Mouse (Mus musculus) neural tube, embryonic 11.5 days (tissue): ENCODE data around the gene Lrrc56. TPM values are rescaled to one million over a fixed set of nuclear protein-coding genes. Genes with fewer than 3 reads are reported as not detected.

Experiments
- ATAC-seq: fragments of 200-750 bp; cut with Nextera tagmentation; 2 replicates; pipeline ENCODE4 v1.8.0; 2017; ENCODE audit warnings: moderate number of reproducible peaks, mild to moderate bottlenecking, moderate TSS enrichment, moderate library complexity; ENCODE audit not compliant: insufficient read depth, low FRiP score, low TSS enrichment
- DNase-seq: peaks from one replicate; pipeline ENCODE4 v3.0.0-alpha.2; 2015; ENCODE audit warnings: low spot score
- H3K27ac ChIP-seq: fragments of 300-500 bp; sonication (generic); 2 replicates; pipeline ENCODE4 v1.5.1; 2014; ENCODE audit warnings: low read depth, mild to moderate bottlenecking, low read length
- H3K27me3 ChIP-seq: fragments of 300-500 bp; sonication (generic); 2 replicates; pipeline ENCODE4 v1.6.1; 2014; ENCODE audit warnings: mild to moderate bottlenecking, low read length, mixed read lengths; ENCODE audit not compliant: control insufficient read depth, insufficient read depth
- H3K36me3 ChIP-seq: fragments of 300-500 bp; sonication (generic); 2 replicates; pipeline ENCODE4 v1.6.1; 2014; ENCODE audit warnings: mild to moderate bottlenecking, low read length, moderate library complexity, mixed read lengths; ENCODE audit not compliant: control insufficient read depth, insufficient read depth
- H3K4me1 ChIP-seq: fragments of 300-500 bp; sonication (generic); 2 replicates; pipeline ENCODE4 v1.6.1; 2014; ENCODE audit warnings: low read length, mixed read lengths; ENCODE audit not compliant: control insufficient read depth, insufficient read depth
- H3K4me2 ChIP-seq: fragments of 300-500 bp; sonication (generic); 2 replicates; pipeline ENCODE4 v1.6.1; 2014; ENCODE audit warnings: low read depth, mild to moderate bottlenecking, moderate library complexity
- H3K4me3 ChIP-seq: fragments of 300-500 bp; sonication (generic); 2 replicates; pipeline ENCODE4 v1.5.1; 2014; ENCODE audit warnings: low read depth, low read length
- H3K9ac ChIP-seq: fragments of 300-500 bp; sonication (generic); 2 replicates; pipeline ENCODE4 v1.6.1; 2014; ENCODE audit warnings: mild to moderate bottlenecking, low read length
- H3K9me3 ChIP-seq: fragments of 300-500 bp; sonication (generic); 2 replicates; pipeline ENCODE4 v1.6.1; 2016; ENCODE audit warnings: low read length; ENCODE audit not compliant: control insufficient read depth
- WGBS: fragments of 180-500 bp; shearing (Covaris S2); extraction: QIAGEN DNeasy Blood & Tissue Kit; methylation state at CpG from one replicate; pipeline ENCODE4 v1.1.7; 2014; 5-methylcytosine and 5-hydroxymethylcytosine counted together
- polyA plus RNA-seq: library from polyadenylated mRNA; unstranded; fragments of >200 nt; fragmentation: Nextera tagmentation; extraction: Ambion mirVana; gene quantifications from 2 replicates; pipeline ENCODE4 v1.2.1, GENCODE M21; 2014

Gene Lrrc56
- polyA plus RNA-seq, 1 experiment from 2014 or later = 9.5 TPM

DNA sequence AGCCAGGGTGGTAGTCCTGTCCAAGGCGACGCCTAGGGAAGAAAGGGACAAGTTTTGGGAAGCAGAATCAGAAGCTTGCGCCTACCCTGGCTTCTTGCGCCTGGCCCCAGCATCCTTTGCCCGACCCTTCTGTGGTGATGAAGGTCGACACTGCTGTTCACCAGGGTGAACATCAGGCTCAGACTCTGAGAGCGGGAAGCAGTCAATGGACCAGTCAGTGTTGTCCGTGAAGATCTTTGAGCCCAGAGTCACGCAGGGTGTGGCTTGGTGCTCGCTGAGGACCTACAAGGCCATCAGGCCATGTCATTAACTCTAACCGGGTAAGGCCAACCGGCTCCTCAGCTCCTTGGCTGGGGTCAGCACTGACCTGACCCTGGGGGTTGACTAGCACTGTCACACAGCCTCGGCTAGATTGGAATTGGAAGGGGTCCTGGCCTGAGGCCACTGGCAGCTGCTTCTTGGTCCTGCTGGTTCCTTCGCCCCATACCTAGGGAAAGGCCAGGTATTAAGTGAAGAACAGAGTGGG is 16.7 kb downstream of the Lrrc56 start:
- WGBS = 88% methylated on average over 14 of the region's 14 CpGs
- Histone ChIP-seq H3K36me3 (no peaks in the 10 kb centered on the region), H3K4me1 (no peaks in the 10 kb centered on the region; the same call in 1 of the 2 replicates), H3K27ac (0 out of 2 replicates have a peak overlapping the region, but pooled peaks have one; percentile 8), H3K4me2 (no peak overlapping the region), H3K4me3 (no peak overlapping the region), H3K9me3 (no peaks in the 10 kb centered on the region), H3K27me3 (no peaks in the 10 kb centered on the region), H3K9ac (no peak overlapping the region)
- no peak for ATAC-seq
- no peak for DNase-seq

DNA sequence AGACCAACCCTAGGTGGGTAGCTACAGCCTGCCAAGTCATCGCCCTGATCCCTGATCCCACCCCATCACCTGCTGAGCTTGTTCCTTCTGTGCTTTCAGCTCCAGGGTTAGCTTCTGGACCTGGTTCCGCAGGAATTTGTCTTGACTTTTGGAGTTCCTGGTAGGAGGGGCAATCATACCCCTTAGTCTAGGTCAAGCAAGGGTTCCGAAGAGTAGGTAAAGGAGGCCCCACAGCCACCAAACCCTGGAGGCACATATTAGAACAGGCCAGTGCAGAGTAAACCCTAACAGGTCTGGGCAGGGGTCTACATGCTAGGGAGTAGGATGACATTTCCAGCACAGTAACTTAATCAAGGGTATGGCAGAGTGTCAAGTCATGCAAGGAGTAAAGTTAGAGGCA is 19.2 kb downstream of the Lrrc56 start:
- no peaks in the 10 kb centered on the region for H3K27me3 ChIP-seq
- peaks cover 11% of the 10 kb centered on the region for H3K4me1 ChIP-seq
- H3K27ac ChIP-seq = no peak overlapping the region
- no peak overlapping the region for H3K9ac ChIP-seq
- no peaks in the 10 kb centered on the region for H3K36me3 ChIP-seq
- ATAC-seq (no peak), DNase-seq (no peak)
- H3K4me3 ChIP-seq = no peak overlapping the region
- H3K9me3 ChIP-seq = no peaks in the 10 kb centered on the region
- WGBS = 75% methylated on average over 3 of the region's 3 CpGs
- H3K4me2 ChIP-seq = no peak overlapping the region

DNA sequence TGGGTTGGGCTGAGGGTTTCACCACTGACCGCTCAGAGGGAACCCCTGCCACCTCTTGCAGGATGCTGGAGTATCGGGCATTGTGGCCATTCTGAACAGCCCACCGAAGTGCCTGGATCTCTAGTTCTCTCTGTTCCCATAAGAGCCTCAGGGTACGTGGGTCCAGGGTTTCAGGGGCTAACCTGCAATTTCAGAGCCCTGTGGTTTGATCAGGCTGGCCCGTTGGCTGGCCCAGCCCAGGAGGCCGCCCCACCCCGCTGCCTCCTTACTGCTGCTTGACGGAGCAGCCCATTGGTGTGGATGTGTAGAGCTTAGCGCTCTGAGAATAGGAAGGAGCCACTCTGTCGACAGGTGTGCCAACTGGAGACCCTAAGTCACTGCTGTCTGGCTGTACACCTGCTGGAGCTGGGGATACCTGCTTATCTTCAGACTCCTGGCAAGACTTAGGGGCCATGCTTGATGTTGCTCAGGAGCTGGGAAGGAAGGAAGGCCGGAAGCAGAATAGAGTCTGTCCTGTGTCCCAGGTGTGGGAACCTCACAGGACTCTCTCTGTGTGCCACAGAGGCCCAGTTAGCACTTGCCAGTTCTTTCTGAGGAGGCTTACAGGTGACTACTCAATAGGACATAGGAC is 19.8 kb downstream of the Lrrc56 start, which contains the start of gene Lmntd2:
TSS of gene Lmntd2 (minus strand) at position 476 of the 631 bp plus-strand sequence.
- H3K9me3 ChIP-seq = no peaks in the 10 kb centered on the region
- 93% methylated on average over 11 of the region's 11 CpGs for whole genome bisulfite sequencing
- no peaks in the 10 kb centered on the region for H3K27me3 ChIP-seq
- H3K27ac ChIP-seq = peak within 1 kb of the TSS; percentile 95
- no peaks in the 10 kb centered on the region; the same call in 1 of the 2 replicates for H3K36me3 ChIP-seq
- H3K4me3 ChIP-seq = peak within 1 kb of the TSS; percentile 70
- no peak for DNase-seq
- peaks cover 11% of the 10 kb centered on the region for H3K4me1 ChIP-seq
- ATAC-seq = no peak
- peak within 1 kb of the TSS; percentile 80 for H3K4me2 ChIP-seq
- H3K9ac ChIP-seq = peak within 1 kb of the TSS; percentile 75

DNA sequence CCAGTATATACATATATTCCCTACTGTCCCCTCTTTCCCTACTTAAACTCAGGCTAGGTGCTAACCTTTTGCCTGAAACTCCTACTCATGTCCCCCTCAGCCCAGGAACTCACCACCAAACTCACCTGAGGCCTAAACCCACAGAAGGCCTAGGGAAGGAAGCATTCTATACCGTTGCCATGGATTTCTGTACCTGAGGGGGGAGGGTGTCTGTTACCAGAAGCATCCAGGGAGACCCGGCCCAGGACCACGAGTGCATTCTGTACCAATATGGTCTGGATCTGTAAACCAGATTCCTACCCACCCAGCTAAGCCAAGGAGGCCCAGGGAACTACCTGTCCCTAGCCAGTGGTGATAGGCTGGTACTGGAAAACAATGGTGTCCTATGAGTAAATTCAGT is 20.4 kb downstream of the Lrrc56 start:
- DNase-seq = no peak
- Histone ChIP-seq H3K9ac (no peak overlapping the region), H3K9me3 (no peaks in the 10 kb centered on the region), H3K4me1 (peaks cover 11% of the 10 kb centered on the region), H3K4me2 (peak overlapping the region; percentile 80), H3K27ac (peak overlapping the region; percentile 95; the same call in 1 of the 2 replicates), H3K27me3 (no peaks in the 10 kb centered on the region), H3K4me3 (no peak overlapping the region), H3K36me3 (no peaks in the 10 kb centered on the region; the same call in 1 of the 2 replicates)
- no peak for ATAC-seq
- WGBS = 78% methylated on average over 3 of the region's 3 CpGs

DNA sequence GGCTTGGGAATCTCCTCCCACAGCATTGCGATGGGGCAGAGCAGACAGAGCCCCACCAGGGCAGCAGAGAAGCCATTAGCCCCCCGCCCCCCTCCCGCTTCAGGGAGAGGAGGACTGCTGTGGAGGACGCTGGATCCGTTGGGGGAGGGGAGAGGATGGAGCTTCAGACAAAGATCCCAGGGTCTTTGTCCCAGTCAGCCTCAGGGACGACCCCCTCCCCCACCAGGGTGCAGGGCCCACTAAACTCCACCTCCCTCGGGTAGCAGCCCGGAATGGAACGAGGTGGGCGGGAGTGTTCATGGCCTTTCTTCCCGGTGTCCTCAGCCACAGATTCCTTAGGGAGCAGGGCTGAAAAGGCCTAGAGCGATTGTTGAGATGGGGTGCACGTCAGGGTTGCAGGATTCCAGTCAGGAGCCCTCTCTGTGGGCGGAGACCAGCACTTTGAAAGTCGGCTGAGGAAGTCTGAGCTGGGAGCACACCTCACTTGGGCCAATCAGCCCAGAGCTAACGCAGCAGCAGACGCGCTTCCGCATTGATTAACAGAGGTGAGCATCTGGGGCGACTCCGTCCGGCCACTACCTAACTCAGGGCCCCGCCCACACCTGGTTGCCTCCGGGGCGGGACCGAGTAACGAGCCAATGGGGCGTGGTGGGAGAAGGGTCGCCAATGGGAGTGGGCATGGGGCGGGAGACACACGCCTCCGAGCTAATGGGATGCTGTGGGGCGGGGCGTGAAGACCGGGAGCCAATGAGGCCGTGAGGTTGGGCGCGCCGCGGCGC is 21.3 kb downstream of the Lrrc56 start, which contains the start of gene Rassf7:
TSS of gene Rassf7 (plus strand) at position 760 of the 779 bp plus-strand sequence.
- ATAC-seq = peak; percentile 96
- H3K4me2 ChIP-seq = peak within 1 kb of the TSS; percentile 80
- no peaks in the 10 kb centered on the region for H3K9me3 ChIP-seq
- peak; percentile 96 for DNase-seq
- WGBS = under 1% methylated on average over 40 of the region's 41 CpGs
- H3K4me3 ChIP-seq = peak within 1 kb of the TSS; percentile 70
- peak within 1 kb of the TSS; percentile 75 for H3K9ac ChIP-seq
- H3K27ac ChIP-seq = peak within 1 kb of the TSS; percentile 95
- no peaks in the 10 kb centered on the region for H3K27me3 ChIP-seq
- H3K36me3 ChIP-seq = no peaks in the 10 kb centered on the region; the same call in 1 of the 2 replicates
- peaks cover 11% of the 10 kb centered on the region for H3K4me1 ChIP-seq

DNA sequence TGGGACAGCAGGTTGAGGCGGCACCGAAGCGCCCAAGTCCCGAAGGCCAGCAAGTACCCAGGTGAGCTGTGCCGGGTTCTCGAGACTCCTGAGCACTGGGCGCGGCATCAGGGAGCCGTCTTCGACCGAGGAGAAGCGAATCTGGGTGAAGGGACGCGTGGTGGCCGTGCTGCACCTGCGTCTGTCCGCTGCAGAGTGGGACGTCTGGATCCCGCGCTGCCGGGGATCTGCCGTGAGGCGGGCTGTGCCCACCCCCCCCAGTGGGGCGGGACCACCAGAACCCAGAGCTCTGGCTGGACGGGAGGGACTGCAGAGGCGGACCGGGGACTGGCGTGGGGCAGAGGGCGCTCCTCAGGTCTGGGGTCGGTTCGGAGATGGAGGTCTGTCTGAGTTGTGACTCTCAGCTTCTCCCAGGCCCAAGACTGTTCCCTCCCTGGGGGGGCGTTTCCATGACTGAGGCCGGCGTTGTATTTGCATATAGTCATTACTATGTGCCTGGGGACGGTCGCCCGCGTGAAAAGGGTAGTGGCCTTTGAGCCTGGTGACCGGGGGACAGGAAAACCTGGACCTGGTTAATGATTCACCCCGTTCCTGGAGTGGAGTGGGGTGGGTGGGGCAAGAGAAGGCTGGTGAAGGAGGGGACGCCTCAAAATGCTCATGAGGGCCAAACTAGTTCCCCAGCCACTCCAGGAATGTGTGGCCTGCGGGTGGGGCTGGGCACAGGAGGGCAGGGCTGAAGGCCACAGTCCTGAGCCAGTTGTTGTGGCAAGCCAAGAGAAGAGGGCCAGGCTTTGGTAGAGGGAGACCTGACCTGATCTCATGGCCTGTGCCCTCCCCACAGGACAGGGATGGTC is 22.1 kb downstream of the Lrrc56 start:
- Histone ChIP-seq H3K4me2 (peak overlapping the region; percentile 80), H3K27ac (peak overlapping the region; percentile 95), H3K9ac (peak overlapping the region; percentile 75), H3K4me3 (peak overlapping the region; percentile 70), H3K36me3 (no peaks in the 10 kb centered on the region; the same call in 1 of the 2 replicates), H3K4me1 (peaks cover 14% of the 10 kb centered on the region), H3K27me3 (no peaks in the 10 kb centered on the region), H3K9me3 (no peaks in the 10 kb centered on the region)
- peak; percentile 58 for ATAC-seq
- DNase-seq = no peak
- under 1% methylated on average over 37 of the region's 42 CpGs for WGBS

DNA sequence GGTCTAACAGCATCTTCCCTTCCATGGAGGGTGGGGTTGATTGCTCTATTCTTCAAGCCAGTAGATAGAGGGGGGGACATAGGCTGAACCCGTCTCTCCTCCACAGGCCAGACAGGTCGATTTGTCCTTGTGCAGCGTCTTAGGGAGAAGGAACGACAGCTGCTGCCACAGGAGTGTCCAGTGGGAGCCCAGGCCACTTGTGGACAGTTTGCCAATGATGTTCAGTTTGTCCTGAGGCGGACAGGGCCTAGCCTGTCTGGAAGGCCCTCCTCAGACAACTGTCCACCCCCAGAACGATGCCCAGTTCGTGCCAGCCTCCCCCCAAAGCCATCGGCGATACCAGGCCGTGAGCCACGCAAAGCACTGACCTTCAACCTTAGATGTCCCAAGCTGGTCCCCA is 22.9 kb downstream of the Lrrc56 start:
- 90% methylated on average over 11 of the region's 11 CpGs for WGBS
- Histone ChIP-seq H3K9ac (no peak overlapping the region), H3K9me3 (no peaks in the 10 kb centered on the region), H3K4me3 (peak overlapping the region; percentile 70), H3K27ac (no peak overlapping the region), H3K27me3 (no peaks in the 10 kb centered on the region), H3K4me2 (peak overlapping the region; percentile 80), H3K4me1 (peaks cover 16% of the 10 kb centered on the region), H3K36me3 (no peaks in the 10 kb centered on the region; the same call in 1 of the 2 replicates)
- ATAC-seq (no peak), DNase-seq (no peak)

DNA sequence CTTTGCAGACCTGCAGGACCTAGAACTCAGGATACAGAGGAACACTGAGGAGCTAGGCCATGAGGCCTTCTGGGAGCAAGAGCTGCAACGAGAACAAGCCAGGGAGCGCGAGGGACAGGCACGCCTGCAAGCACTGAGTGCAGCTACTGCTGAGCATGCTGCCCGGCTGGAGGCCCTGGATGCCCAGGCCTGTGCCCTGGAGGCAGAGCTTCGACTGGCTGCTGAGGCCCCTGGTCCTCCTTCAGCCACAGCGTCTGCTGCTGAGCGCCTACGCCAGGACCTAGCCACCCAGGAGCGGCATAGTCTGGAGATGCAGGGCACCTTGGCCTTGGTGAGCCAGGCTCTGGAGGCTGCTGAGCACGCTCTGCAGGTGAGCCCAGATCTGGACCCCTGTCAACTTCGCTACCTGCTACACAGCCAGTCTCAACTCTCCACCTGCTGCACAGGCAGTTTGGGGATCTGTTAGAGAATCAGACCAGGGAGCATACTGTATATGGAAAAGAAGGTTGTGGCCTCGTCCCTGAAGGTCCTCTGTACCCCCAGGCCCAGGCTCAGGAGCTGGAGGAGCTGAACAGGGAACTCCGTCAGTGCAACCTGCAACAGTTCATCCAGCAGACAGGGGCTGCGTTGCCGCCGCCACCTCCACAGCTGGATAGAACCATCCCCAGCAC is 23.5 kb downstream of the Lrrc56 start:
- Histone ChIP-seq H3K4me2 (no peak overlapping the region), H3K27me3 (no peaks in the 10 kb centered on the region), H3K9me3 (no peaks in the 10 kb centered on the region)

More for the DNA sequence above, 23.5 kb downstream of the Lrrc56 start:
- no peaks in the 10 kb centered on the region; the same call in 1 of the 2 replicates for H3K36me3 ChIP-seq
- H3K9ac ChIP-seq = no peak overlapping the region
- no peak for ATAC-seq
- peaks cover 21% of the 10 kb centered on the region for H3K4me1 ChIP-seq
- no peak overlapping the region for H3K4me3 ChIP-seq
- 93% methylated on average over 17 of the region's 17 CpGs for whole genome bisulfite sequencing
- H3K27ac ChIP-seq = no peak overlapping the region
- no peak for DNase-seq
